Mouse (Mus musculus) small intestine, adult 2 months (tissue): ENCODE measurements around the gene Unc79.

Source experiments
- CTCF ChIP-seq: fragments of 200-500 bp; IDR thresholded peaks from 2 replicates; pipeline ENCODE4 v1.5.1; 2012; ENCODE audit warnings: low read depth, mild to moderate bottlenecking, control low read depth, inconsistent platforms, low read length, moderate library complexity, mixed read lengths; ENCODE audit not compliant: insufficient replicate concordance, insufficient read length; ENCODE audit errors: extremely low read depth
- POLR2A ChIP-seq: fragments of 200-500 bp; IDR thresholded peaks from 2 replicates; pipeline ENCODE4 v1.6.1; 2012; ENCODE audit warnings: low read depth, mild to moderate bottlenecking, control low read depth, inconsistent platforms, low read length, moderate library complexity

- no peak for TF ChIP-seq CTCF
- TF ChIP-seq POLR2A, result no peak
Measured at GRCm38 (mm10) chr12:103131419-103131818, 182.8 kb downstream of the Unc79 start.
